Mouse (Mus musculus): ENCODE results near the gene Ccdc78. TPM values are rescaled to one million over a fixed set of nuclear protein-coding genes. Genes with fewer than 3 reads are reported as not detected.

The Ccdc78 gene
- polyA plus RNA-seq, 1 experiment: not detected

- H3K9ac ChIP-seq (ENCODE audit: low read depth, poor library complexity, severe bottlenecking): no peak overlapping the region
- TF ChIP-seq CTCF (IDR thresholded peaks at IDR 0.05; ENCODE audit: low read depth, low read length) (no peak), EP300 (IDR thresholded peaks at IDR 0.05; ENCODE audit: insufficient read depth, low read depth, low read length) (no peak)
- peaks cover 4% of the 10 kb centered on the region for H3K4me1 ChIP-seq (ENCODE audit: control insufficient read depth, insufficient read depth, low read length)
- H3K36me3 ChIP-seq (ENCODE audit: control insufficient read depth, insufficient read depth, low read length, poor library complexity, severe bottlenecking): peaks cover 17% of the 10 kb centered on the region
- no peak overlapping the region for H3K27ac ChIP-seq (ENCODE audit: insufficient read depth, low read length)
- H3K4me3 ChIP-seq (ENCODE audit: low read depth, low read length): no peak overlapping the region
- no peaks in the 10 kb centered on the region for H3K9me3 ChIP-seq (replicated peaks; ENCODE audit: control insufficient read depth, insufficient read depth, low read length, poor library complexity, severe bottlenecking)
- no peaks in the 10 kb centered on the region for H3K27me3 ChIP-seq (ENCODE audit: control insufficient read depth, insufficient read depth, low read length, poor library complexity, severe bottlenecking)
These were observed 49.4 kb downstream of the Ccdc78 start for GRCm38 (mm10) chr17:25835816-25836215.

- no peak for TF ChIP-seq EP300 (IDR thresholded peaks at IDR 0.05; ENCODE audit: insufficient read depth, low read depth, low read length)
- no peak for TF ChIP-seq CTCF (IDR thresholded peaks at IDR 0.05; ENCODE audit: low read depth, low read length)
- TF ChIP-seq POLR2A (IDR thresholded peaks at IDR 0.05; ENCODE audit: insufficient read depth, low read length): no peak
- Histone ChIP-seq H3K36me3 (ENCODE audit: control insufficient read depth, insufficient read depth, low read length, poor library complexity, severe bottlenecking) (peaks cover 17% of the 10 kb centered on the region), H3K4me3 (ENCODE audit: low read depth, low read length) (peak overlapping the region; percentile 21), H3K27me3 (ENCODE audit: control insufficient read depth, insufficient read depth, low read length, poor library complexity, severe bottlenecking) (no peaks in the 10 kb centered on the region), H3K4me1 (ENCODE audit: control insufficient read depth, insufficient read depth, low read length) (peaks cover 4% of the 10 kb centered on the region), H3K9me3 (replicated peaks; ENCODE audit: control insufficient read depth, insufficient read depth, low read length, poor library complexity, severe bottlenecking) (no peaks in the 10 kb centered on the region), H3K9ac (ENCODE audit: low read depth, poor library complexity, severe bottlenecking) (peak overlapping the region; percentile 23; the same call in 1 of the 2 replicates), H3K27ac (ENCODE audit: insufficient read depth, low read length) (no peak overlapping the region)
These were observed 50.2 kb downstream of the Ccdc78 start for GRCm38 (mm10) chr17:25836397-25837075.

GRCm38 (mm10) chr17:25837076-25837410 is 50.7 kb downstream of the Ccdc78 start, which contains the start of gene Rhbdl1:
Gene Rhbdl1 (minus strand): TSS chr17:25837295.
- Histone ChIP-seq H3K4me1 (ENCODE audit: control insufficient read depth, insufficient read depth, low read length) (peaks cover 4% of the 10 kb centered on the region), H3K27ac (ENCODE audit: insufficient read depth, low read length) (no peak within 1 kb of the TSS), H3K27me3 (ENCODE audit: control insufficient read depth, insufficient read depth, low read length, poor library complexity, severe bottlenecking) (no peaks in the 10 kb centered on the region), H3K36me3 (ENCODE audit: control insufficient read depth, insufficient read depth, low read length, poor library complexity, severe bottlenecking) (peaks cover 20% of the 10 kb centered on the region), H3K9me3 (replicated peaks; ENCODE audit: control insufficient read depth, insufficient read depth, low read length, poor library complexity, severe bottlenecking) (no peaks in the 10 kb centered on the region), H3K4me3 (ENCODE audit: low read depth, low read length) (peak within 1 kb of the TSS; percentile 21), H3K9ac (ENCODE audit: low read depth, poor library complexity, severe bottlenecking) (peak within 1 kb of the TSS; percentile 23; the same call in 1 of the 2 replicates)
- TF ChIP-seq POLR2A (IDR thresholded peaks at IDR 0.05; ENCODE audit: insufficient read depth, low read length): no peak

GRCm38 (mm10) chr17:25837533-25837932 is 51.2 kb downstream of the Ccdc78 start:
- no peak for TF ChIP-seq CTCF (IDR thresholded peaks at IDR 0.05; ENCODE audit: low read depth, low read length)
- no peak for TF ChIP-seq EP300 (IDR thresholded peaks at IDR 0.05; ENCODE audit: insufficient read depth, low read depth, low read length)
- no peak for TF ChIP-seq POLR2A (IDR thresholded peaks at IDR 0.05; ENCODE audit: insufficient read depth, low read length)
- Histone ChIP-seq H3K4me1 (ENCODE audit: control insufficient read depth, insufficient read depth, low read length) (peaks cover 4% of the 10 kb centered on the region), H3K9me3 (replicated peaks; ENCODE audit: control insufficient read depth, insufficient read depth, low read length, poor library complexity, severe bottlenecking) (no peaks in the 10 kb centered on the region), H3K9ac (ENCODE audit: low read depth, poor library complexity, severe bottlenecking) (no peak overlapping the region), H3K27ac (ENCODE audit: insufficient read depth, low read length) (no peak overlapping the region), H3K36me3 (ENCODE audit: control insufficient read depth, insufficient read depth, low read length, poor library complexity, severe bottlenecking) (peaks cover 20% of the 10 kb centered on the region), H3K27me3 (ENCODE audit: control insufficient read depth, insufficient read depth, low read length, poor library complexity, severe bottlenecking) (no peaks in the 10 kb centered on the region), H3K4me3 (ENCODE audit: low read depth, low read length) (no peak overlapping the region)

- H3K36me3 ChIP-seq (ENCODE audit: control insufficient read depth, insufficient read depth, low read length, poor library complexity, severe bottlenecking): peaks cover 20% of the 10 kb centered on the region
- H3K9me3 ChIP-seq (replicated peaks; ENCODE audit: control insufficient read depth, insufficient read depth, low read length, poor library complexity, severe bottlenecking): no peaks in the 10 kb centered on the region
- H3K27me3 ChIP-seq (ENCODE audit: control insufficient read depth, insufficient read depth, low read length, poor library complexity, severe bottlenecking): no peaks in the 10 kb centered on the region
- H3K4me1 ChIP-seq (ENCODE audit: control insufficient read depth, insufficient read depth, low read length): peaks cover 4% of the 10 kb centered on the region
- no peak overlapping the region for H3K27ac ChIP-seq (ENCODE audit: insufficient read depth, low read length)
- H3K9ac ChIP-seq (ENCODE audit: low read depth, poor library complexity, severe bottlenecking): no peak overlapping the region
- TF ChIP-seq CTCF (IDR thresholded peaks at IDR 0.05; ENCODE audit: low read depth, low read length) (no peak), POLR2A (IDR thresholded peaks at IDR 0.05; ENCODE audit: insufficient read depth, low read length) (no peak), EP300 (IDR thresholded peaks at IDR 0.05; ENCODE audit: insufficient read depth, low read depth, low read length) (no peak)
- H3K4me3 ChIP-seq (ENCODE audit: low read depth, low read length): no peak overlapping the region
These were observed 52.5 kb downstream of the Ccdc78 start for GRCm38 (mm10) chr17:25838904-25839303.

GRCm38 (mm10) chr17:25839455-25840235 is 53.3 kb downstream of the Ccdc78 start:
- no peaks in the 10 kb centered on the region for H3K9me3 ChIP-seq (replicated peaks; ENCODE audit: control insufficient read depth, insufficient read depth, low read length, poor library complexity, severe bottlenecking)
- no peak overlapping the region for H3K27ac ChIP-seq (ENCODE audit: insufficient read depth, low read length)
- peaks cover 2% of the 10 kb centered on the region for H3K4me1 ChIP-seq (ENCODE audit: control insufficient read depth, insufficient read depth, low read length)
- no peaks in the 10 kb centered on the region for H3K27me3 ChIP-seq (ENCODE audit: control insufficient read depth, insufficient read depth, low read length, poor library complexity, severe bottlenecking)
- H3K9ac ChIP-seq (ENCODE audit: low read depth, poor library complexity, severe bottlenecking): no peak overlapping the region
- TF ChIP-seq CTCF (IDR thresholded peaks at IDR 0.05; ENCODE audit: low read depth, low read length) (no peak), EP300 (IDR thresholded peaks at IDR 0.05; ENCODE audit: insufficient read depth, low read depth, low read length) (no peak), POLR2A (IDR thresholded peaks at IDR 0.05; ENCODE audit: insufficient read depth, low read length) (no peak)
- peaks cover 20% of the 10 kb centered on the region for H3K36me3 ChIP-seq (ENCODE audit: control insufficient read depth, insufficient read depth, low read length, poor library complexity, severe bottlenecking)
- no peak overlapping the region for H3K4me3 ChIP-seq (ENCODE audit: low read depth, low read length)

Other genes starting within 250 kb of the Ccdc78 start
- 0.32 and 0.48 TPM in 2 replicates for gene Sox8, start 215.9 kb upstream of the Ccdc78 start, polyA plus RNA-seq (2011; ENCODE audit: insufficient read depth, insufficient read length, low read depth, missing spikeins)
- 15.2 and 16.1 TPM in 2 replicates for gene Lmf1, start 207.5 kb upstream of the Ccdc78 start, polyA plus RNA-seq (2011; ENCODE audit: insufficient read depth, insufficient read length, low read depth, missing spikeins)
- gene Gng13, start 69.4 kb upstream of the Ccdc78 start, polyA plus RNA-seq (2011; ENCODE audit: insufficient read depth, insufficient read length, low read depth, missing spikeins): 12.4 and 17.3 TPM in 2 replicates
- 39.4 and 47.2 TPM in 2 replicates for gene Chtf18, start 59.2 kb upstream of the Ccdc78 start, polyA plus RNA-seq (2011; ENCODE audit: insufficient read depth, insufficient read length, low read depth, missing spikeins)
- gene Rpusd1, start 58.9 kb upstream of the Ccdc78 start, polyA plus RNA-seq (2011; ENCODE audit: insufficient read depth, insufficient read length, low read depth, missing spikeins): 17.0 and 18.4 TPM in 2 replicates
- 0.30 TPM in 1 of 2 replicates, not detected in the other for gene Mslnl, start 50.5 kb upstream of the Ccdc78 start, polyA plus RNA-seq (2011; ENCODE audit: insufficient read depth, insufficient read length, low read depth, missing spikeins)
- gene Msln, start 32.2 kb upstream of the Ccdc78 start, polyA plus RNA-seq (2011; ENCODE audit: insufficient read depth, insufficient read length, low read depth, missing spikeins): 9.6 and 15.1 TPM in 2 replicates
- 18.8 and 21.3 TPM in 2 replicates for gene Narfl, start 12.8 kb upstream of the Ccdc78 start, polyA plus RNA-seq (2011; ENCODE audit: insufficient read depth, insufficient read length, low read depth, missing spikeins)
- gene Haghl, start 907 bp upstream of the Ccdc78 start, polyA plus RNA-seq (2011; ENCODE audit: insufficient read depth, insufficient read length, low read depth, missing spikeins): 25.7 and 32.1 TPM in 2 replicates
- 26.0 and 30.6 TPM in 2 replicates for gene Fam173a, start 6.3 kb downstream of the Ccdc78 start, polyA plus RNA-seq (2011; ENCODE audit: insufficient read depth, insufficient read length, low read depth, missing spikeins)
- gene AC134908.4, start 9.1 kb downstream of the Ccdc78 start, polyA plus RNA-seq (2011; ENCODE audit: insufficient read depth, insufficient read length, low read depth, missing spikeins): 1.6 and 2.6 TPM in 2 replicates
- gene Metrn, start 10.6 kb downstream of the Ccdc78 start, polyA plus RNA-seq (2011; ENCODE audit: insufficient read depth, insufficient read length, low read depth, missing spikeins): 29.6 and 35.1 TPM in 2 replicates
- 4.7 and 7.0 TPM in 2 replicates for gene Fbxl16, start 22.5 kb downstream of the Ccdc78 start, polyA plus RNA-seq (2011; ENCODE audit: insufficient read depth, insufficient read length, low read depth, missing spikeins)
- gene Wdr24, start 37.0 kb downstream of the Ccdc78 start, polyA plus RNA-seq (2011; ENCODE audit: insufficient read depth, insufficient read length, low read depth, missing spikeins): 19.8 and 20.7 TPM in 2 replicates
- gene Jmjd8, start 42.3 kb downstream of the Ccdc78 start, polyA plus RNA-seq (2011; ENCODE audit: insufficient read depth, insufficient read length, low read depth, missing spikeins): 13.2 and 16.7 TPM in 2 replicates
- gene Stub1, start 46.8 kb downstream of the Ccdc78 start, polyA plus RNA-seq (2011; ENCODE audit: insufficient read depth, insufficient read length, low read depth, missing spikeins): 97.8 and 103 TPM in 2 replicates
- not detected in 2 replicates for gene Rhbdl1, start 50.7 kb downstream of the Ccdc78 start, polyA plus RNA-seq (2011; ENCODE audit: insufficient read depth, insufficient read length, low read depth, missing spikeins)
- gene Gm20683, start 55.2 kb downstream of the Ccdc78 start, polyA plus RNA-seq (2011; ENCODE audit: insufficient read depth, insufficient read length, low read depth, missing spikeins): 1.4 and 2.3 TPM in 2 replicates
- 23.6 and 29.8 TPM in 2 replicates for gene Rhot2, start 58.3 kb downstream of the Ccdc78 start, polyA plus RNA-seq (2011; ENCODE audit: insufficient read depth, insufficient read length, low read depth, missing spikeins)
- 10.5 and 11.6 TPM in 2 replicates for gene Wdr90, start 74.9 kb downstream of the Ccdc78 start, polyA plus RNA-seq (2011; ENCODE audit: insufficient read depth, insufficient read length, low read depth, missing spikeins)
- gene Mcrip2, start 82.2 kb downstream of the Ccdc78 start, polyA plus RNA-seq (2011; ENCODE audit: insufficient read depth, insufficient read length, low read depth, missing spikeins): 6.1 and 8.3 TPM in 2 replicates
- gene Mettl26, start 88.5 kb downstream of the Ccdc78 start, polyA plus RNA-seq (2011; ENCODE audit: insufficient read depth, insufficient read length, low read depth, missing spikeins): 27.9 and 32.6 TPM in 2 replicates
- 0.37 and 0.69 TPM in 2 replicates for gene Wfikkn1, start 94.3 kb downstream of the Ccdc78 start, polyA plus RNA-seq (2011; ENCODE audit: insufficient read depth, insufficient read length, low read depth, missing spikeins)
- gene Rab40c, start 133.1 kb downstream of the Ccdc78 start, polyA plus RNA-seq (2011; ENCODE audit: insufficient read depth, insufficient read length, low read depth, missing spikeins): 21.3 and 22.7 TPM in 2 replicates
- 61.8 and 62.8 TPM in 2 replicates for gene Pigq, start 158.4 kb downstream of the Ccdc78 start, polyA plus RNA-seq (2011; ENCODE audit: insufficient read depth, insufficient read length, low read depth, missing spikeins)
- 1.2 TPM in 1 of 2 replicates, not detected in the other for gene Nhlrc4, start 158.4 kb downstream of the Ccdc78 start, polyA plus RNA-seq (2011; ENCODE audit: insufficient read depth, insufficient read length, low read depth, missing spikeins)
- gene A930017K11Rik, start 166.0 kb downstream of the Ccdc78 start, polyA plus RNA-seq (2011; ENCODE audit: insufficient read depth, insufficient read length, low read depth, missing spikeins): not detected in 2 replicates
- 14.2 and 17.0 TPM in 2 replicates for gene Capn15, start 199.2 kb downstream of the Ccdc78 start, polyA plus RNA-seq (2011; ENCODE audit: insufficient read depth, insufficient read length, low read depth, missing spikeins)